Mouse (Mus musculus) bone marrow, adult 2 months (tissue): Measurements from ENCODE around the gene Cpa1.

Experiments used
- CTCF ChIP-seq: fragments of 200-500 bp; IDR thresholded peaks from 2 replicates; pipeline ENCODE4 v1.5.1; 2011; ENCODE audit warnings: low read length, control low read depth; ENCODE audit not compliant: control insufficient read depth, insufficient read depth
- POLR2A ChIP-seq: fragments of 200-500 bp; IDR thresholded peaks from 2 replicates; pipeline ENCODE4 v1.6.1; 2011; ENCODE audit warnings: low read depth, mild to moderate bottlenecking, control low read depth, low read length, borderline replicate concordance; ENCODE audit not compliant: control insufficient read depth

DNA sequence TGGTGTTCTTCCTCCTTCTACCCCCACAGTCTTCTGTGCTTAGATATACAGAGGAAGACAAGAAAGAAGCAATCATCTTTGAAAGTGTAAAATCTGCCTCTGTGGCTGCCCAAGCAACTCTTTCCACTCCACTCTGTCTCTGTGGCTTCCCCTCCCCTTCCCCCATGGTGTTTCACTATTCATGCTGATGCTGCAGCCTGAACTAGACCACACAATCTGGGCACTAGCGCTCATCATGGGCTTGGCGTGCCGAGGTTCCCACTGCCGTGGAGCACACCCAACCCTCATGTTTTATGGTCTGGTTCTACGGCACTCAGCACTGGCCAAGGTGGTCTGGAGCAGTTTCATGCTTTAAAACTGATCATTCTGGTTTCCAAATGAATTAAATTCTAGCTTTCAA is 32.7 kb downstream of the Cpa1 start:
- no peak for TF ChIP-seq CTCF
- no peak for TF ChIP-seq POLR2A
